Mouse (Mus musculus): ENCODE data around the gene Gm20737.
"Not testable (repeated sequence)": the region's sequence is repeated elsewhere in the genome, so short reads cannot be mapped to it uniquely, and the experiment has no call there.

DNA sequence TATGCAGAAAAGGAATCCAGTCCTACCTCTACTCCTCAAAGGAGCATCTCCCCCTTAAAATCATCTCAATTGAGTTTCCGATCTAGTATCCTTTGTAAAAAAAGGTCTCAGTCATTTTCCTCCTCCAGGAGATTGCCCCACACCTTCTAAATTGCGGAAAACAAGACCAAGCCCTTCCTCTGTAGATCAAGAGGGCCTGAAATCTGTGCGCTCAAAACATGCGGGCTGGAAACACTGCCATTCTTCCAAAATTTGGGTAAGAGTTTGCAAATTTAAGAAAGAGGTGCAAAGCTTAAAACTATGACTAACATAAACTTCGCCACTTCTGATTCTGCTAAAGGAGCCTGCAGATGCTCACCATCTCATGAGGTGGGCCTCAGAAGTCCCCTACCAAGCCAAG, 17.3 kb upstream of the Gm20737 start, which contains the start of gene Gm21775:
- not testable (repeated sequence) for TF ChIP-seq GATA1 (IDR thresholded peaks at IDR 0.05; ENCODE audit: borderline replicate concordance, low read length); FLI1 (IDR thresholded peaks at IDR 0.05; ENCODE audit: low read length)
